Mouse (Mus musculus) limb, embryonic 10.5 days (tissue): ENCODE measurements at regions not wholly inside any gene's neighbourhood (a gene's known extent, or its start where the extent isn't known, plus 50 kb on each side); places are given as distances from the start of the nearest gene placed in this dataset.
A peak's percentile ranks its signal among the peaks of the same experiment; 100 is the strongest.

ENCODE experiments used
- DNase-seq: peaks from one replicate; pipeline ENCODE4 v3.0.0-alpha.2; 2017; ENCODE audit warnings: low spot score
- H3K27ac ChIP-seq: fragments of 300-500 bp; sonication (generic); 2 replicates; pipeline ENCODE4 v1.5.1; 2016; ENCODE audit warnings: mild to moderate bottlenecking
- H3K27me3 ChIP-seq: fragments of 300-500 bp; sonication (generic); 2 replicates; pipeline ENCODE4 v1.6.1; 2016; ENCODE audit warnings: low read depth, mild to moderate bottlenecking; ENCODE audit not compliant: poor library complexity, severe bottlenecking
- H3K36me3 ChIP-seq: fragments of 300-500 bp; sonication (generic); 2 replicates; pipeline ENCODE4 v1.6.1; 2016; ENCODE audit warnings: mild to moderate bottlenecking, moderate library complexity
- H3K4me1 ChIP-seq: fragments of 300-500 bp; sonication (generic); 2 replicates; pipeline ENCODE4 v1.6.1; 2016
- H3K4me3 ChIP-seq: fragments of 300-500 bp; sonication (generic); 2 replicates; pipeline ENCODE4 v1.5.1; 2016; ENCODE audit warnings: mild to moderate bottlenecking, moderate library complexity
- H3K9me3 ChIP-seq: fragments of 300-500 bp; sonication (generic); replicated peaks from 2 replicates; pipeline ENCODE4 v1.6.1; 2016; ENCODE audit warnings: mild to moderate bottlenecking
- WGBS: fragments of 180-500 bp; shearing (Covaris S2); methylation state at CpG from one replicate; pipeline ENCODE4 v1.1.7; 2016; 5-methylcytosine and 5-hydroxymethylcytosine counted together

GRCm38 (mm10) chr11:22684576-22684975 lies 172.7 kb downstream of the Tmem17 start:
- Histone ChIP-seq H3K4me1 (no peaks in the 10 kb centered on the region), H3K27me3 (no peaks in the 10 kb centered on the region), H3K27ac (no peak overlapping the region), H3K36me3 (no peaks in the 10 kb centered on the region), H3K9me3 (no peaks in the 10 kb centered on the region), H3K4me3 (no peak overlapping the region)
- WGBS = 87% methylated on average over 4 of the region's 4 CpGs
- no peak for DNase-seq

GRCm38 (mm10) chr11:22690829-22691228 lies 169.9 kb downstream of the B3gnt2 start:
- Histone ChIP-seq H3K4me1 (no peaks in the 10 kb centered on the region), H3K27ac (no peak overlapping the region), H3K9me3 (no peaks in the 10 kb centered on the region), H3K27me3 (no peaks in the 10 kb centered on the region), H3K4me3 (no peak overlapping the region), H3K36me3 (no peaks in the 10 kb centered on the region)
- DNase-seq = no peak
- WGBS = 95% methylated on average over 3 of the region's 3 CpGs

GRCm38 (mm10) chr11:22692281-22692857 lies 168.4 kb downstream of the B3gnt2 start:
- no peak for DNase-seq
- Histone ChIP-seq H3K4me3 (no peak overlapping the region), H3K36me3 (no peaks in the 10 kb centered on the region), H3K27me3 (no peaks in the 10 kb centered on the region), H3K27ac (no peak overlapping the region), H3K4me1 (no peaks in the 10 kb centered on the region), H3K9me3 (no peaks in the 10 kb centered on the region)
- 87% methylated on average over 5 of the region's 5 CpGs for WGBS

GRCm38 (mm10) chr11:22692941-22693341 lies 167.8 kb downstream of the B3gnt2 start:
- no peak overlapping the region for H3K4me3 ChIP-seq
- H3K9me3 ChIP-seq = no peaks in the 10 kb centered on the region
- no peak overlapping the region for H3K27ac ChIP-seq
- H3K4me1 ChIP-seq = no peaks in the 10 kb centered on the region
- no peaks in the 10 kb centered on the region for H3K36me3 ChIP-seq
- no peaks in the 10 kb centered on the region for H3K27me3 ChIP-seq
- 54% methylated on average over 1 of the region's 1 CpGs for WGBS
- DNase-seq = no peak

GRCm38 (mm10) chr11:22693376-22693775 lies 167.4 kb downstream of the B3gnt2 start:
- Histone ChIP-seq H3K9me3 (no peaks in the 10 kb centered on the region), H3K4me3 (no peak overlapping the region), H3K27ac (no peak overlapping the region), H3K27me3 (no peaks in the 10 kb centered on the region), H3K36me3 (no peaks in the 10 kb centered on the region), H3K4me1 (peaks cover under 1% of the 10 kb centered on the region; the same call in 1 of the 2 replicates)
- DNase-seq = no peak
- WGBS = 86% methylated on average over 2 of the region's 2 CpGs

- Histone ChIP-seq H3K4me3 (no peak overlapping the region), H3K36me3 (no peaks in the 10 kb centered on the region), H3K9me3 (no peaks in the 10 kb centered on the region), H3K4me1 (peaks cover 4% of the 10 kb centered on the region; the same call in 1 of the 2 replicates), H3K27me3 (no peaks in the 10 kb centered on the region), H3K27ac (no peak overlapping the region)
- 84% methylated on average over 2 of the region's 2 CpGs for WGBS
- no peak for DNase-seq
Observed at GRCm38 (mm10) chr11:22693984-22694383, 166.8 kb downstream of the B3gnt2 start.

- Histone ChIP-seq H3K27me3 (no peaks in the 10 kb centered on the region), H3K36me3 (no peaks in the 10 kb centered on the region), H3K4me3 (no peak overlapping the region), H3K4me1 (peaks cover 4% of the 10 kb centered on the region; the same call in 1 of the 2 replicates), H3K27ac (no peak overlapping the region), H3K9me3 (no peaks in the 10 kb centered on the region)
- no peak for DNase-seq
- WGBS = 88% methylated on average over 5 of the region's 5 CpGs
Observed at GRCm38 (mm10) chr11:22694829-22695228, 165.9 kb downstream of the B3gnt2 start.

- peaks cover 4% of the 10 kb centered on the region; the same call in 1 of the 2 replicates for H3K4me1 ChIP-seq
- H3K27ac ChIP-seq = no peak overlapping the region
- no peaks in the 10 kb centered on the region for H3K27me3 ChIP-seq
- no peak overlapping the region for H3K4me3 ChIP-seq
- no peak for DNase-seq
- WGBS = 94% methylated on average over 1 of the region's 1 CpGs
- H3K9me3 ChIP-seq = no peaks in the 10 kb centered on the region
- H3K36me3 ChIP-seq = no peaks in the 10 kb centered on the region
Observed at GRCm38 (mm10) chr11:22695237-22695636, 165.5 kb downstream of the B3gnt2 start.

GRCm38 (mm10) chr11:22698057-22698941 lies 162.5 kb downstream of the B3gnt2 start:
- WGBS = 81% methylated on average over 5 of the region's 5 CpGs

GRCm38 (mm10) chr11:22706082-22706481 lies 154.7 kb downstream of the B3gnt2 start:
- DNase-seq = peak; percentile 7
- WGBS = 91% methylated on average over 3 of the region's 3 CpGs
- no peaks in the 10 kb centered on the region for H3K4me1 ChIP-seq
- H3K4me3 ChIP-seq = no peak overlapping the region
- no peaks in the 10 kb centered on the region for H3K36me3 ChIP-seq
- no peaks in the 10 kb centered on the region for H3K27me3 ChIP-seq
- no peaks in the 10 kb centered on the region for H3K9me3 ChIP-seq
- H3K27ac ChIP-seq = no peak overlapping the region

More at GRCm38 (mm10) chr11:22698057-22698941, 162.5 kb downstream of the B3gnt2 start:
- no peak overlapping the region for H3K4me3 ChIP-seq
- H3K27ac ChIP-seq = no peak overlapping the region
- no peaks in the 10 kb centered on the region for H3K36me3 ChIP-seq
- no peak for DNase-seq
- no peaks in the 10 kb centered on the region for H3K27me3 ChIP-seq
- H3K4me1 ChIP-seq = peaks cover 4% of the 10 kb centered on the region; the same call in 1 of the 2 replicates
- H3K9me3 ChIP-seq = no peaks in the 10 kb centered on the region
